Mouse (Mus musculus) MEL (cell line): ENCODE data around the gene Nenf.

ENCODE experiments used
- CTCF ChIP-seq, 3 experiments: IDR thresholded peaks in 2 of 3; conservative IDR thresholded peaks in 1 of 3; 2 replicates each; pipeline ENCODE4 v1.5.1; 2011 to 2012; ENCODE audit warnings: low read length in 3 of 3, low read depth in 2 of 3, mild to moderate bottlenecking in 2 of 3, improper control_type of control experiment in 1 of 3, inconsistent platforms in 1 of 3, mixed read lengths in 1 of 3, moderate library complexity in 1 of 3; ENCODE audit not compliant: control insufficient read depth in 1 of 3, insufficient read depth in 1 of 3, poor library complexity in 1 of 3, severe bottlenecking in 1 of 3
- ETS1 ChIP-seq: IDR thresholded peaks from 2 replicates; pipeline ENCODE4 v1.6.1; 2012; ENCODE audit warnings: low read depth, mild to moderate bottlenecking, inconsistent platforms, low read length, improper control_type of control experiment, moderate library complexity
- GATA1 ChIP-seq: IDR thresholded peaks from 2 replicates; pipeline ENCODE4 v1.6.1; 2011; ENCODE audit warnings: low read depth, low read length, improper control_type of control experiment
- POLR2AphosphoS2 ChIP-seq: IDR thresholded peaks from 2 replicates; pipeline ENCODE4 v1.6.1; 2011; ENCODE audit warnings: low read length, improper control_type of control experiment
- POLR2AphosphoS5 ChIP-seq: IDR thresholded peaks from 2 replicates; pipeline ENCODE4 v1.6.1; 2012; ENCODE audit warnings: low read depth, borderline replicate concordance, mild to moderate bottlenecking, inconsistent platforms, low read length, moderate library complexity, mixed read lengths
- SMC3 ChIP-seq: IDR thresholded peaks from 2 replicates; pipeline ENCODE4 v1.6.1; 2011; ENCODE audit warnings: low read depth, low read length, improper control_type of control experiment
- TAL1 ChIP-seq: IDR thresholded peaks from 2 replicates; pipeline ENCODE4 v1.6.1; 2012; ENCODE audit warnings: mild to moderate bottlenecking, inconsistent platforms, low read length, moderate library complexity, mixed read lengths
- USF1 ChIP-seq: IDR thresholded peaks from 2 replicates; pipeline ENCODE4 v1.6.1; 2014; ENCODE audit warnings: low read depth, mild to moderate bottlenecking, inconsistent platforms, low read length, improper control_type of control experiment, moderate library complexity
- USF2 ChIP-seq, 2 experiments: IDR thresholded peaks; 2 replicates each; pipeline ENCODE4 v1.6.1; 2011 to 2012; ENCODE audit warnings: improper control_type of control experiment in 2 of 2, low read length in 2 of 2, borderline replicate concordance in 1 of 2, inconsistent platforms in 1 of 2, low read depth in 1 of 2, mild to moderate bottlenecking in 1 of 2; ENCODE audit not compliant: insufficient read depth in 1 of 2

GRCm38 (mm10) chr1:191356936-191357335 is 38.9 kb upstream of the Nenf start:
- TF ChIP-seq GATA1 (no peak), USF1 (no peak), TAL1 (no peak), CTCF (IDR thresholded peaks at IDR 0.05 in 2 of 3, conservative IDR thresholded peaks at IDR 0.05 in 1 of 3; ENCODE audit: control insufficient read depth in 1 of 3, insufficient read depth in 1 of 3, low read depth in 2 of 3, low read length in 3 of 3, poor library complexity in 1 of 3, severe bottlenecking in 1 of 3) (no peak), POLR2AphosphoS2 (no peak), USF2 (IDR thresholded peaks at IDR 0.05; ENCODE audit: borderline replicate concordance in 1 of 2, insufficient read depth in 1 of 2, low read depth in 1 of 2, low read length in 2 of 2) (no peak), SMC3 (no peak), ETS1 (no peak), POLR2AphosphoS5 (no peak)
